Mouse (Mus musculus): ENCODE measurements around the gene Hoxc6.

The Hoxc6 gene

DNA sequence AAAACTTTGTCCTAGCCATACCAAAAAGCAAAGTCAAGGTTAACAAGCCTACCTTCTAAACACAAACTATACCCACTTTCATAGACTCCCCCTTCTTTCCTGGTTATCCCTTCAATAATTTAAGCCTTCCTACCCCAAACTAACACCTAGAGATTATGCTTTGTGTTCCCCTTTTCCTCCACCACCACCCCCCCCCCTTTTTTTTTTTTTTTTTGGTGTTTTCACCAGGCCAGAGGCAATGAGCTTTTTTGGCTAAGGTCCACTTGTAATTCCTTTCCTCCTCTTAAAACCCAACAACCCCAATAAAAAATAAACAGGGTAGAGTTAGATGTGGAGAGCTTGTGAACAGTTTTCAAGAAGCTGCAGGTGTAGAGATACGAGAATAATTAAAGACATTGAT lies 28.8 kb upstream of the Hoxc6 start:
- no peak for DNase-seq

DNA sequence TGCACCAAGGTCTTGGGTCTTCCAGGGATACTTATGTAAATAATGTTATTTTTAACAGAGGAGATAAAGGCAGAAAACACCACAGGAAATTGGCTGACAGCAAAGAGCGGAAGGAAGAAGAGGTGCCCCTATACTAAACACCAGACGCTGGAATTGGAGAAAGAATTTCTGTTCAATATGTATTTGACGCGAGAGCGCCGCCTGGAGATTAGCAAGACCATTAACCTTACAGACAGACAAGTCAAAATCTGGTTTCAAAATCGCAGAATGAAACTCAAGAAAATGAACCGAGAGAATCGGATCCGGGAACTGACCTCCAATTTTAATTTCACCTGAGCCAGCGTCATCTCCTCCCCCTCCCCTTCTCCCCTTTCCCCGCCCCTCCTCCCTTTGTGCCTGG lies 27.3 kb upstream of the Hoxc6 start:
- DNase-seq, result no peak

DNA sequence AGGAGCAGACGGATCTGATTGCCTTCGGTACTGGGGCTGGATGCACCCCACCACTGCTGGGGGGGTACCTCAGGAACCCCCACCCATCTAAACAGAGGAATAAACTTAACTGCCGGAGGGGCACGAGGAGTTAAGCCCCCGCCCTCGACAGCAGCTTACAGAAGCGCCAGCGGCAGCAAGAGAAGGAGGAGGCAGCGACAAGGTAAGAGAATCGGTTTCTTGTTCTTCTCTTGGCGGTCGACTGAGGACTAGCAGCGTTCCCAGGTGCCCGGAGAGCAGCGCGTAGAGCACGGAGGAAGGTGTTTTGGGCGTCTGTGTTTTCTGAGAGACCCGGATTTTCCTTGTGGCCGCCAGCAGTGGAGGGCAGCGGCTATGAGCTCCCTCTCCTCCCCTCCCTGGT lies 25.8 kb upstream of the Hoxc6 start:
- no peak for DNase-seq

DNA sequence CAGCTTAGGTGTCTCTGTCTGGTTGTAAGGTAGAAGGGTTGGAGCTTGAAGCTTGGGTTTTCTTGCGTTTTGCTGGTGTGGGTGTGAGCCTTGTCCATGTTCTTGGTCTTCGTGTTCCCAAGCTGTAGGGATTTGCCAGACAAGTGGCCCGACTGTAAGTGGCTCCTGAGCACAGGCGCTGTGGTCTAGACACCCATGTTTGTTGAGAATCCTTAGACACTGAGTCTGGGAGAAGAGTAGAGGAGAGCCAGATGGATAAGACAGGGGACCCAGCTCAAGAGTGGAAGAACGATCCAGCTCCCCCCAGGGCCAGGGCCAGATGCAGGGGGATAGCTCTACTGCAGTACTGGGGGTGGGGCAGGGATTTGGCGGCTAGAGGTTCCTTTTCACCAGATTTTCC lies 25.3 kb upstream of the Hoxc6 start:
- no peak for DNase-seq

DNA sequence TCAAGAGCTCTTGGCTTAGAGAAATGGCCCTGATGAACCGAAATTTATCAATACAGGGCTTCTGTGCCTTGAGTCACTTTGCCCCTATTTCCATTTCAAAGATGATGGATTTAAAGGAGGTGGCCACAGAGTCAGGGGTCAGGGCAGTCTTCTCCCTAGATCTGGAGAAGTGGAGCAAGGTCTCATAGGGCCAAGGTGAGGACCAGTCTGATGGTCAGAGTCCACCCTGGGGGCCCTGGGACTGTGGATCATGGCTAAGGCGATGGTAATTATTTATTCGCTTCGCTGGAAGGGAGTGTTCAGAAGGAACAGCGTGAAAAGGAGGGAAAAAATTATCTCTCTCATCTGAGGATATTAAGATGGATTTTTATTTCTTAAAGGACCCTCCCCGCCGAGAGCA lies 23.0 kb upstream of the Hoxc6 start:
- DNase-seq, result no peak

DNA sequence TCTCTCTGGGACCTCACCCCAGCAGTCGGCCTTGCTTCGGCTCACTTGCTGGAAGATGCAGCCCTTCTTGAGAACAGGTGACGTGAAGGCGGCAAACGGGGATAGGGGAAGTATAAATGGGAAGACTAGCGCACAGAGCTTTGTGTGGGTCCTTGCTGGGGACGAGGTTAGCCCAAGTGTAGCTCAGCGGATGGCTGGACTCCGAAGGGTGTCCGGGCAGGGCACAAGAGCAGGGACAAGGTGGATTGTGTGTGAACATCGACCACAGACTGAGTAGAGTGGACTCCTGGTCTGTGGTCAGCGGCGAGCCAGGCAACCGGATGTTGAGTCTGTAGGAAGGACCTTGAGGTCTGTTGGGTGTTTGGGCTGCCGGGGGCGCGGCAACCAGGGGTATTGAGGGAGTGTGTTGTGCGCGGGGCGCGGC lies 22.4 kb upstream of the Hoxc6 start:
- DNase-seq, result no peak

DNA sequence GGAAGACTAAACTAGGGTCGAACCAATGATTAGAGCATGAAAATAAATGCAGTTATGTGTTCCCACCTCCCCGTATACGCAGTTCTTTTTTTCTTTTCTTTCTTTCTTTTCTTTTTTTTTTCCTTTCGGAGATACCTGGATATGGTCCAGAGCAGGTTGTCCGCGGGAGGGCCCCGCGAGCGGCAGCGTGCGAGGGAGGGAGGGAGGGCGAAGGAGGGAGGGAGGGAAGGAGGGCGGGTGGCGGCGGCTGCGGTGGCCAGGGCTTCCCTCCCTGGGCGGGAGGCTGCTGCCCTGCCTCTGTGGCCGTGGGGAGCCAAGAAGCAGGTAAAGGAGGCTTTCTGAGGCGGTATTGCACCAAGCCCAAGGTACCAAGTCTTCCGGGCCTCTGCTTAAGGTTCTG lies 21.9 kb upstream of the Hoxc6 start, which contains the start of gene Hoxc9:
TSS of gene Hoxc9 (plus strand) at position 269 of the 400 bp plus-strand sequence.
- no peak for DNase-seq

DNA sequence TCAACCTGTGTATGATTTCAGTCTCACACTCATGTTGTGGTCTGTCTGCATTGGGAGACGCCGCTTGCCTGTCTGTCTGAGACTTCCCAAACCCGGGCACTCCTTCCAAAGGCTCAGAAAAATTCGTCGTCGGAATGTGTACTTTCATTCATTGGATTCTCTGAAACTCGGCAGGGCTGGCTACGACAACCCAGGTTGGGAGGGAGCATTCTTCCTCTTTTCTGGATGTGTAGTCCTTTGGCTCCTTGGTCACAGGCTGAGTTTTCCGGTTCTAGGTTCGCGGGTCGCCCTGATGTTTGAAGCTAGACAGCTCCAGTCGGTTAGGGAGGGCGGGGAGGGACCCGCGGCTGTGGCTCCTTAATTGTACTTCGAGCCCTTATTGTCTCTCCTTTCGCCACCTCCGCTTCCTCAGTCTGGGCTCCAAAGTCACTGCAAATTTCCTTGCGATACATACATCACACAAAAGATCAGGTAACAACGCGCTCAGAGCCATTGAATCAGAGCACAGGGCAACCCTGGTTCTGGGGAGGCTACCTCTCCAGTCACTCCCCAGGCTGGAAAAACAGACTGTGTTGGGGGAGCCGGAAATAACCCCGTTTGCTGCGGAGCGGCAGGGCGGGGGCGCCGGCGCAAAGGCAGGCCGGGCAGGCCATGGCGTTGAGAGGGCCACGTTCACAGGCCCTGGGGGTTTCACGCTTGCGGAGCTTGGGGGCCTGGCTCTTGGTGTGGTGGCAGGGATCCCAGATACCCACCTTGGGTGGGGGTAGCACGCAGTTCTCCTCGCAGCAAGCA lies 21.2 kb upstream of the Hoxc6 start:
- DNase-seq, result no peak

DNA sequence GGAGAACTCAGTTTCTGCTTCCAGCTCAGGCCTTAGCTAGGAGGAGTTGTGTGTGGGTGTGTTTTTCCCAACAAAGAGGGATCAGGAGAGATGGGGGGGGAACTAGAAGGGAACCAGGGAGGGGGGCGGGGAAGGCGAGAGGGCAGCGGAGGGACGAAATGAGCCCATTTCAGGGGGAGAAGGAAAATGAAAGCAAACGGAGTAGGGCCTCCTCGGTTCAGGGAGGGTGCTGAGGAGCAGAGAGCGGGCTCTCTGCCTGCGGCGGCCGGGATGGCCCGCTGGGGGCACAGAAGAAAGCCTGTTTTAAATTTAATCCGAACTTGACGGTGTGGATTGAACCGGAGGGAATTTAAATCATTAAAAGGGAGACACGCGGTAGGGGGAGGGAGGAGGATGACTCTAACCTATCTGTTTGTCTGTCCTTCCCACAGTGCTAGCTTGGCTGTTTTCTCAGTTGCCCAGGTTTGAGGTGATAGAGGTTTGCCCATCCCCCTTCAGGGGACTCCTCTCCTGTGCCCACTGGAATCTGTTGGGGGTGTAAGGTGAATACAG lies 20.6 kb upstream of the Hoxc6 start:
- no peak for DNase-seq

DNA sequence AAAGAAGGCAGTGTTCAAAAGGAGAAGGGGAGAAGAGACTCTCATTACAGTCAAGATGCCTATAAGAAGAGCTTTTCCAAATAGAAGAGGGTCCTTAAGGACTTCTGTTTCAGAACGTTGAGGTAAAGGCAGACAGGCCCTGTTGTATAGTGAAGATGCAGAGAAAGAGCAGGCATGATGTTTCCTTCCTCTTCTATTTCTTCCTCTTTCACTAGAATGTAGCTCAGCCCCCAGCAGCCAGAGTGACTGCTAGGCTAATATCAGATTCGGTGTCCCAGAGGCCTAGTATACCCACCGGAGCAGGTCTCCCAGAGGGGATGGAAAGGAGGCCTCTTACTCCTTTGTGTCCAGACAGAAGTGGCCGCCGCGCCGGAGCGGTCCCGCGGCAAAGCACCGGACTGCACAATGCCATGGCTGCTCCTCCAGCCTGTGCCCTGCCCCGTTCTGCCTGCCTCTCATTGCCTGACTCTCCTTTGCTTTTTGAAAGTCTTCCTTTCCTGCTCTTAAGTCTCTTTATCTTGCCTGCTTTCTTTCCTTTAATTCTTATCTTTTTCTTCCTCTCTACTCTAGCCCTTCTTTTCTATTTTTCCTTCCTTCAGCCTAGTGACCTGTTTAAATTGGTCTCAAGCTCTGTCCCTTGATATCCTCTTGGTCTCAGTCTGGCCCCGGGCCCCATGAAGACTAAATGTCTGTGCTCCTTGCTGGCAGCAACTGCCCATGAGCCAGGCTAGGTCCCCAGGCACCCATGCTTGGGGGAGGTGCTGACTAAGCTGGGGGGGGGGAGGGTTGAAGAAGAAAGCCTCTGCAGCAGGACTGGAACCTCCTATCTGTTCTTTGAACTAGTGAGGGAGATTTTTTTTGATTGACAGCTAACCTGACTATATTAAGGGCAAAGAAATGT lies 19.2 kb upstream of the Hoxc6 start:
- DNase-seq, result no peak

DNA sequence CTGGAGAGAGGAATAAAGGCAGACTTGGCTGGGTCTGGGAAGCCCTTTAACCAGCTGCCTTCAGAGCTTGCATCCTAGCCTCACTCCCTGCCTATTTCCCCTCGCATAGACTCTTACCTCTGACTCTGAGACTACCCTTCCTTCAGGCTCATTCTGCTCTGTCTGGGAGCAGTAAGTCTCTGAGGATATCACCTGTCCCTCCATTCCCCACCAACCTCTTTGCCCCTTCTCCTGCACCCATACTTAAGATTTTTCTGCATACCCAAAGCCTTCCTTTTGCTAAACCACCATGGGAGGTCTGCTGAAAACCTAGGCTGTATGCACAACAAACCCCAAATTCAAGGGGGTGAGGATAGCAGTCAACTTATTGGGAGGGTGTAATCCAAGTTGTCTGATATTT lies 18.1 kb upstream of the Hoxc6 start:
- DNase-seq, result no peak

DNA sequence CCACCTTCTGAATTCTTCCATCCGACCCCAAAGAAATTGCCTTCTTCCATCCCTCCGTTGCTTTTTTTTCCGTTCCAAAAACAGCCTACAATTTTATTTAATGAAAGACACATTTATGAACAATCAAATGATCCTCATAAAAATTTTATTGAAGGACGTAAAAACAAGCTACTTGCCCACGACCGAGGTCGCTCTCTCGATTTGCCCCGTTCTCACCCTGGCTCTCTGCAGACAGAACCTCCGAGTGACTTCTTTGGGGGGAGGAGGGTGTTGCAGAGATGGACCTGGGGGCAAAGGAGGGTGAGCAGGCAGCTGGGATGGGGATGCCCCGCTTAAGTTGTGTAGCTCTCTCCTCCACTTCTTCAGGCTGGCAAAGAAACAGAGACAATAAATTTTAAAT lies 17.7 kb upstream of the Hoxc6 start:
- DNase-seq, result no peak

DNA sequence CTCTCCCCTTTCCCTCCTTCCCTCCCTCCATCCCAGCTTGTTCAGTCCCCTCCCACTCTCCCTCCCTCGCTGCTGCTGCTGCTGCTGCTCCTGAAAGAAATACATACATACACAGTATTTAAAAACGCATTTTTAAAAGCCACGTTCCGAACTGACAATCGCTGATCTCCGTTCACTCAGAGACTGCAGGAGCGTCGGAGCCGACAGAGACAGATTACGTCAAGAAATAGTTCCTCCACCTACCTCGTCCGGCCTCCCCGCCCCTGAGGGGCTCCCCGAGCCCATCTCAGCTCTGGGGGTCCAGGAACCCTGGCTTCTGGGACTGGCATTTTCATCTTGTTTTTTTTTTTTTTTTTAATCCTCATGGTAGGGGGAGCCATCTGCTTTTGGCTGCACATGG lies 17.1 kb upstream of the Hoxc6 start:
- no peak for DNase-seq

DNA sequence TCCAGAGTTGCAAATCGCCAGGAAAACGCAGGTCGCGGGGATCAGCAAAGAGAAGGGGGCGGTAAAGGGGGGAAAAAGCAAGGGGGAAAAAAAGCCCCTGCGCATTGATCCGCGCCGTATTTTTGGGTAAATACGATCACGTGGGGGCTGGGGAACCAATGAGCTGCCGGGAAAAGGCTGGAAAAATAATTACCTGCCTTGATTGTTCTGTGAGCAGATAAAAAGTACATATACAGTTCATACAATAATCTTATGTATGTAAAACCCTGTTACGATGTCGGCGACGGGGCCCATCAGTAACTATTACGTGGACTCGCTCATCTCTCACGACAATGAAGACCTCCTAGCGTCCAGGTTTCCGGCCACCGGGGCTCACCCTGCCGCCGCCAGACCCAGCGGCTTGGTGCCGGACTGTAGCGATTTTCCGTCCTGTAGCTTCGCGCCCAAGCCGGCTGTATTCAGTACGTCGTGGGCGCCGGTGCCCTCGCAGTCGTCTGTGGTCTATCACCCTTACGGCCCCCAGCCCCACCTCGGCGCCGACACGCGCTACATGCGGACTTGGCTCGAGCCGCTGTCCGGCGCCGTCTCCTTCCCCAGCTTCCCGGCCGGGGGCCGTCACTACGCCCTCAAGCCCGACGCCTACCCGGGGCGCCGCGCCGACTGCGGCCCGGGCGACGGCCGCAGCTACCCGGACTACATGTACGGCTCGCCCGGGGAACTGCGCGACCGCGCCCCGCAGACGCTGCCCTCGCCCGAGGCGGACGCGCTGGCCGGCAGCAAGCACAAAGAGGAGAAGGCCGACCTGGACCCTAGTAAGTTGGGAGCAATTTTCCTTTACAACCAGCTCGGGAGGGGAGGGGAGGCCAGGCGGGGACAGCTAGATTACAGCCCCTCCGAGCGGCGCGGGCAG lies 16.4 kb upstream of the Hoxc6 start:
- DNase-seq, result no peak

DNA sequence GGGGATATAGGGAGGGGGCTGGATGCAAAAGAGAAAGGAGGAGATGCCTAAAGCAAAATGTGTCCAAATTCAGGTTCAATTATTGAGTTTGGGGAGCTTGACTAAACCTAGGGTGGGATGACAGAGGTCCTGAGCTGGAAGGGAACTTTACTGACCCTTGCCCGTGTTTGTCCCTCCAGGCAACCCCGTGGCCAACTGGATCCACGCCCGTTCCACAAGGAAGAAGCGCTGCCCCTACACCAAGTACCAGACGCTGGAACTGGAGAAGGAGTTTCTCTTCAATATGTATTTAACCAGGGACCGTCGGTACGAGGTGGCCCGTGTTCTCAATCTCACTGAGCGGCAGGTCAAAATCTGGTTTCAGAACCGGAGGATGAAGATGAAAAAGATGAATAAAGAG lies 14.3 kb upstream of the Hoxc6 start:
- DNase-seq, result no peak

DNA sequence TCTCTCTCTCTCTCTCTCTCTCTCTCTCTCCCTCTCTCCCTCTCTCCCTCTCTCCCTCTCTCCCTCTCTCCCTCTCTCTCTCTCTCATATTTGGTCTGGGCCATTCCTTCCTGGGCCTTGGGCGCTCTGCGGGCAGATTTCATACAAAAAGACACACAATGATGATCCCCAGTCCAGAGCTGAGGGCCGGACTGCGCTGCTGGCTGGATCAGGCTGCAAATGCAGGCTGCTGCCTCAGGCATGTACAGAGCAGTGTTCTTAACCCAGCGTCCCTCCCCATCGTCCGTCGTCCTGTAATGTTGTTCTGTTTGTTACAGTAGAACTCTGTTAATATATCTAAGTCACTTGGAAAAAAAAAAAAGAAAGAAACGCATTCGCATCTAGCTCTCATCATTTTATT lies 13.5 kb upstream of the Hoxc6 start:
- DNase-seq, result no peak

DNA sequence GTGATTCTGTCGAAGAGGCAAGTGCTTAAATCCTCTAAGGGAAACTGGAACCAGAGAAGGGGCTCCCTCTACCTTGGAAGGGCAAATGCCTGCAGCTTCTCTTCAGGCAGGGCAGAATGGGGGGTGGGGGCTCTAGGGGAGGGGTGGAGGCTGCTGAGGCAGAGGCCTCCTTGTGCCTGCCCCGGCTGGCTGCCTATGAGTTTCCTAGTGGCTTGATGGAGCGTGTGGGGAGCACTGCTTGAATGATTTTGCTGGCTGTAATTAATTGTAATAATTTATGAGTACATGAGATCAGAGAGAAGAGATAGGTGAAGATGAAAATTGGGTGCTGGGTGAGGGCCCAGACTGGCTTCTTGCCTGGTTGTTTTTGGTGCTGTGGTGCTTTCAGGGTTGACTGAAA lies 13.1 kb upstream of the Hoxc6 start:
- DNase-seq, result no peak

DNA sequence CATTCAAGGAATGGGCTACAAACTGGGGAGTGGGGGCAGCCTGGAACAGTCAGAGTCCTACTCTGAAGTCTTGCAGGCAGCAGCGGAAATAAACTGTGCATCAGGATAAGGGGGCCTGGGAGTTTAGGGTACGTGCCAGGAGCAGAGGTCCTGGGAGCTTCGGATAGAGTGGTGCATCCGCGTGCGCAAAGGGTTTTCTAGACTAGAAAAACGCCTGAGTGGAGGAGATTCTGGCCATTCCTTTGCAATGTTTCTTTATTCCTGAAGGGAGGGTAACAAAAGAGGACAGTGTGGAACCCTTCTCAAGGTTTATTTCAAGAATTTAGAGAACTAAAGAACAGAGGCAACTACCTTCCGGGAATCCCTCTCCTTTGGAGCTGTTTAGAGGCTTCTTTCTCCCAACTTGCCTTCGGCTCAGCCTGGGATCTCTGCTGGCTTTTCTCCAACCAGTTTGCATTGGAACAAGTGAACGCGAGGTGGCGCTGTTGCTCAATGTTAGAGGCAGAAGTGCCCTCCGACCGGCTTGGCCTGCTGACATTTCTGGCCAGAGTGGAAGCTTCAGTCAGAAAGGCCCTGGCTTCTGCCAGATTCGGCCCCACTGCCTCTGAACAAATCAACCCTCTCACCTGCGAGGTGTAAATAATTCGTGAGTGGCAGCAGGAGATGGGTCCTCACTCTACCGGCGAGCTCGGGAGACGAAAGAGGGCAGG lies 10.8 kb upstream of the Hoxc6 start:
- DNase-seq, result peak; percentile 60 to 71

DNA sequence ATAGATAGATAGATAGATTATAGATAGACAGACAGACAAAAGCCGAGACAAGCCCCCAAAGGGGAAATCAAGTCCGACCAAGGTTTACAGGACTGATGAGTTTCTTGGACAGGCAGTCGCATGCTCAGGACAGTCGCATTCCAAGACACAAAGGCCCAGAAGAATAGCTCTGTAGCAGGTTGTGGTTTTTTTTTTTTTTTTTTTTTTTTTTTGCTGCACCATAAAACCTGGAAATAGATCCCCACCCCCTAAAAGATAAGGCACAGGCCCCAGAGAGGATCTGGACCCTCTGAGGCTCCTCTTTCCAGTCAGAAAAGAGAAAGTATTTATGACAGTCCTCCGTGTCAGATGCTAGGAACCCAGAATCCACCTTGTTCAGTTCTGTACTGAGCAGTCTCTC lies 10.0 kb upstream of the Hoxc6 start:
- no peak for DNase-seq

DNA sequence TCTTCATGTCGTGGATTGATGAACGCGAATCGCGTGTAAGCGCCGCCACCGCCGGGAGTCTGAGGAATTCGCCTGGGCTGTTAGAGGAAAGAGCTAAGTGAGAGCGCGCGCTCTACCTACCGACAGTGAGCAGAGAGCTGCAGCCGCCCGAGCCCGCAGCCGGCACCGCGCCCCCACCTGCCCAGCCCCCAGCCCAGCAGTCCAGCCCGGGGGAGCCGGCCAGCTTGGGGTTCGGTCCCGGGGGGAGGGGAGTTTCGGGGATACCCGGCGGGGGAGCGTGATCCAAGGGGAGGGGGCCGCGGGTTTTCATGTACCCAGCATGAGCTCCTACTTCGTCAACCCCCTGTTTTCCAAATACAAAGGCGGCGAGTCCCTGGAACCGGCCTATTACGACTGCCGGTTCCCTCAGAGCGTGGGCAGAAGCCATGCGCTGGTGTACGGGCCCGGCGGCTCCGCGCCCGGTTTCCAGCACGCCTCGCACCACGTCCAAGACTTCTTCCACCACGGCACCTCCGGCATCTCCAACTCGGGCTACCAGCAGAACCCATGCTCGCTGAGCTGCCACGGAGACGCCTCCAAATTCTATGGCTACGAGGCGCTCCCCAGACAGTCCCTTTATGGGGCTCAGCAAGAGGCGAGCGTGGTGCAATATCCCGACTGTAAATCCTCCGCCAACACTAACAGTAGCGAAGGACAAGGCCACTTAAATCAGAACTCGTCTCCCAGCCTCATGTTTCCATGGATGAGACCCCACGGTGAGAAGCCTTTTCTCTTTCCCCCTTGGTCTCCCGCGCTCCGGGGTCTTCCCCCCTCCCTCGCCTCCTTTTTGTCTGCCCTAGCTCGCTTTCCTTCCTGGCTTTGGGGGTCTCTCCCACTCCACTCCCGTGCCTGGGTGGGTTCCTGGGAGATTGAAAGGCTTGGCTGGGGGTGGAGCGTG lies 7.3 kb upstream of the Hoxc6 start, which contains the start of gene Hoxc8:
TSS of gene Hoxc8 (plus strand) at position 147 of the 937 bp plus-strand sequence.
- no peak for DNase-seq

DNA sequence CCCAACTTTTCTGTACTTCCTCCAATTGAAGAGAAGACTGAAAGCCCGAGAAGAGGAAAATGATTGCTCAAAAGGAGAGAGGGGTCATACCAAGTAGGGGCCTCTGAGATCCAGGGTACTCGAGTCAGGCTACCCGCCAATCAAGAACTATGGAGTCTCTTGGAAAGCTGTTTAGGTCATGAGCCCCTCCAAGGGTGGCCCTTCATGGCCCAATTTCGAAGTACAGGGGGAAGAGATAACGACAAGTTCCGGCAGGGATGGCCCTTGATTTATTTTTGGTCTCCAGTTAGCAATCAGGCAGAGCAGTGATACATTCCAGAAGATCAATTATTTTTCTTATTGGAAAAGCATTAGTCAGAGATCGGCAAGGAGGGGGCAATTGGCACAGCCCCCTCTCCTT lies 6.3 kb upstream of the Hoxc6 start:
- DNase-seq, result no peak

Measured in thymus, postnatal 36 days (tissue).